Mouse (Mus musculus): ENCODE results near the gene Chchd4. TPM values are rescaled to one million over a fixed set of nuclear protein-coding genes. Genes with fewer than 3 reads are reported as not detected.
A peak's percentile ranks its signal among the peaks of the same experiment; 100 is the strongest.
"Not testable (repeated sequence)": the region's sequence is repeated elsewhere in the genome, so short reads cannot be mapped to it uniquely, and the experiment has no call there.

Chchd4 gene
- polyA plus RNA-seq, 1 experiment from 2014 or later: 34.3 TPM

DNA sequence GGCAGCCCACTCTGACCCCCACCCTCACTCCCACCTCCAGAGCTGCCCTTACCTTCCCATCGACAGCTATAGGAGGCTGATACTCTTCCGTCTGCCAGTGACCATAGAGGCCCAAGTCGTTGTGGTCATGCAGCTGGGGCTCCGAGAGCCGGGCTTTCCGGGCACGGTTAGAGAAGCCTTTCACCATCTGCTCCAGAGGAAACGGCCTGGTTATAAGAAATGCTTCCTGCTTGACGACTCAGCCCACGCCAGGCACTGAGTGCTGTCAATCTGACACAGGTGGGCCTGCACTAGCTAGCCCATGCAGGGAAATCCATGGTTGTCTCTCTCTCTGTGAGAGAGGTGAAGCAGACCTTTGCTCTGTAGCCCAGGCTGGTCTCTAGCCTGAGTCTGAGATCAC is 19.7 kb upstream of the Chchd4 start:
- Histone ChIP-seq H3K9me3 (replicated peaks) (no peaks in the 10 kb centered on the region), H3K36me3 (peaks cover 96% of the 10 kb centered on the region), H3K27ac (replicated peaks) (no peak overlapping the region), H3K4me1 (peaks cover 5% of the 10 kb centered on the region; the same call in 1 of the 2 replicates), H3K4me3 (no peak overlapping the region), H3K27me3 (ENCODE audit: low read depth, poor library complexity, severe bottlenecking) (no peaks in the 10 kb centered on the region)
- DNase-seq (ENCODE audit: low spot score): no peak
- WGBS: 92% methylated on average over 10 of the region's 10 CpGs

DNA sequence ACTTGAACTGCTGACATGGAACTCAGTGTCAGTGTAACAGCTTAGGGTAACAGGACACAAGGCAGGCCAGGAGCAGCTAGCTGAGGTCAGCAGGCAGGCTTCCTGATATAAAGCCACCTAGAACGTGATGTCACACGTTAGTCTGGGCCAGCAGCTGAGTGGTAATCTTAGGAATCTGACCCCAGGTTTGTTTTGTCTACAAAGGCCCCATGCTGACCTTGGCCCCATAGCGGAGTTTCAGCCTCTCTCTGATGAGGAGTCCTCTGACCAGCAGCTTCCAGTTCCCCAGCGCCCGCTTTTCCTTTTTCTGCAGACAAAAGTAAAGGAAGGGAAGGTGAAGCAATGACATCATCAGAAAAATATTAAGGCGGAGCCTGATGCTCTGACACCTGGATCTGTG is 17.7 kb upstream of the Chchd4 start:
- no peak for DNase-seq (ENCODE audit: low spot score)
- H3K4me3 ChIP-seq: no peak overlapping the region
- peaks cover 5% of the 10 kb centered on the region; the same call in 1 of the 2 replicates for H3K4me1 ChIP-seq
- no peaks in the 10 kb centered on the region for H3K27me3 ChIP-seq (ENCODE audit: low read depth, poor library complexity, severe bottlenecking)
- WGBS: 70% methylated on average over 6 of the region's 6 CpGs
- no peak overlapping the region for H3K27ac ChIP-seq (replicated peaks)
- H3K9me3 ChIP-seq (replicated peaks): no peaks in the 10 kb centered on the region
- peaks cover 96% of the 10 kb centered on the region for H3K36me3 ChIP-seq

DNA sequence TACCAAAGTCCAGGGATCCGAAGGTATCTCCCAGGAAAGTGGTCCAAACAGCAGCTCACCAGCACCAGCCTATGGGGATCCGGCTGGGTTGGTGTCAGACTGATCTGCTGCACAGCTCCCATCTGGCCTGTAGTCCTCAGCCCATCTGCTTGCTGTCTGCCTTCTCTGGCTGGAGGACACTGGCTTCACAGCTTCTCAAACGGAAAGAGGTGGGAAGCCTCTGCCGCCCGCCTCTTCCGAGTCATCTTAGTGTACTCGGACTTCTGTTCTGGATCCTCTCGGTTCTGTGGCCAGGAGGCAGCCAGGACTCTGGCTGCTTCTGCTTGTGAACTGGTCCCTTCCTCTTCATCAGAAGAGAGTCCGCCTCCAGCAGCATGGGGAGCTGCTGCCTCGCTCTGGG is 16.5 kb upstream of the Chchd4 start:
- no peak for DNase-seq (ENCODE audit: low spot score)
- Histone ChIP-seq H3K4me3 (no peak overlapping the region), H3K36me3 (peaks cover 96% of the 10 kb centered on the region), H3K27ac (replicated peaks) (no peak overlapping the region), H3K27me3 (ENCODE audit: low read depth, poor library complexity, severe bottlenecking) (no peaks in the 10 kb centered on the region), H3K9me3 (replicated peaks) (no peaks in the 10 kb centered on the region), H3K4me1 (peaks cover 5% of the 10 kb centered on the region; the same call in 1 of the 2 replicates)
- WGBS: 90% methylated on average over 10 of the region's 10 CpGs

DNA sequence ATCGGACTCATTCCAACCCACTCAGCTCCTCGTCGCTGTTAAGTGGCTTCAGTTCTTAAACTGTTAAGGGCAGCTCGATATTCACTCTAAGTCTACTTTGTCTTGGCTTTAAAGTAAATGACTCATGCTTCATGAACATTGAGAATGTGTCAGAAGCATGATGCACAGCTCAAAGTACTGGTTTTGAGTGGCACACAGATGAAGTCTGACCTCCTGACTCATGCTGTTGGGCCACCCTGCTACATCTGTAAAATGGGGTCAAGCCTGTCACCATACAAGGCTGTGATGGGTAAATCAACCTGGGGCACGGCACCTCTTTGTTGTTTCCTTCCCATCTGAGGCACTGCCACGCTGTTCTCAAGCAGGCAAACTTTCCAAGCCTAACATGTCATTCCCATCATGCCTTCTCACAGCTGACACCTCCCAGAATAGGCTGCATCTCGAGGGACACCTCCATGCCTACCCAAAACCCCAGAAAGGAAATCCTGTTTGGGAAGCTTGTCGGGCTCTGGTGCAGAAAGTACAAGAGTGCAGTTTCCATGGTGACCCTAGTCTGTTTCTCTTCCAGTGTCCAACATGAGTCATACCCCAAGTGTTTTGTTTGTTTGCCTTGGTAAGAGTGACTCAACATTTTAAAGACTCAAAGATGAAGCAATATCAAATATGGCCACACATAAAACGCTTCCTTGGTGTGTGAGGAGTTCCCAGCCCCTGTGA is 15.3 kb upstream of the Chchd4 start:
- peaks cover 98% of the 10 kb centered on the region for H3K36me3 ChIP-seq
- 88% methylated on average over 9 of the region's 9 CpGs for whole genome bisulfite sequencing
- H3K9me3 ChIP-seq (replicated peaks): no peaks in the 10 kb centered on the region

DNA sequence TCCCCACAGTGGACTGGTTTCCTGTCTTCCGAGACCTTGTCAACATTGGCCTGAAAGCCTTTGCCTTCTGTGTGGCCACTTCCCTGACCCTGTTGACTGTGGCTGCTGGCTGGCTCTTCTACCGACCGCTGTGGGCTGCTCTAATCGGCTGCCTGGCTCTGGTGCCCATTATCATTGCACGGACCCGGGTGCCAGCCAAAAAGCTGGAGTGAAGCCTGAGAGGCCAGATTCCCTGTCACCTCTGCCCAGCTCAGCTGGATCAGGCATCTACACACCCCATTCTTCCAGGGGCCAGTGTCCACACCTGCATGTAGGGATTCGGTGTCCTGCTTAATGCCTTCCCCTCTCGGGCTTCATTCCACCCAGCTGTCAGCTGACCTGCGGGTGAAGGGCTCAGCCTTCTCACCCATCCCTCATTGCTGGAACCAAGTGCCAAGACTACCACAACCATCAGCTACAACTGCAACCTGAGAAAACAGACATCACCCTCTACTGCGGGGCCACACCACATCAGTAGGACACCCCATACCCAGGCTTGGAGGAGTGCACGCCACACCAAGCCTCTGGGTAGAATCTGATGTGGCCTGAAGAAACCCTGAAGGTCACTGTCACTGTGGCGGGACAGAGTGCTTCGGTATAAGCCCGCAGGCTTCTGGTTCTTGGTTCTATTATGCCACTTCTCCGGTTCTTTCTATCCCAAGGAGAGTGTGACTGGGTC is 13.5 kb upstream of the Chchd4 start:
- DNase-seq (ENCODE audit: low spot score): no peak
- peaks cover 100% of the 10 kb centered on the region for H3K36me3 ChIP-seq
- no peaks in the 10 kb centered on the region for H3K27me3 ChIP-seq (ENCODE audit: low read depth, poor library complexity, severe bottlenecking)
- no peaks in the 10 kb centered on the region for H3K4me1 ChIP-seq
- H3K27ac ChIP-seq (replicated peaks): no peak overlapping the region
- no peak overlapping the region for H3K4me3 ChIP-seq
- 93% methylated on average over 15 of the region's 15 CpGs for WGBS
- no peaks in the 10 kb centered on the region for H3K9me3 ChIP-seq (replicated peaks)

More for the DNA sequence above, 15.3 kb upstream of the Chchd4 start:
- no peak for DNase-seq (ENCODE audit: low spot score)
- no peaks in the 10 kb centered on the region for H3K27me3 ChIP-seq (ENCODE audit: low read depth, poor library complexity, severe bottlenecking)
- peaks cover 5% of the 10 kb centered on the region; the same call in 1 of the 2 replicates for H3K4me1 ChIP-seq
- H3K27ac ChIP-seq (replicated peaks): no peak overlapping the region
- H3K4me3 ChIP-seq: no peak overlapping the region

DNA sequence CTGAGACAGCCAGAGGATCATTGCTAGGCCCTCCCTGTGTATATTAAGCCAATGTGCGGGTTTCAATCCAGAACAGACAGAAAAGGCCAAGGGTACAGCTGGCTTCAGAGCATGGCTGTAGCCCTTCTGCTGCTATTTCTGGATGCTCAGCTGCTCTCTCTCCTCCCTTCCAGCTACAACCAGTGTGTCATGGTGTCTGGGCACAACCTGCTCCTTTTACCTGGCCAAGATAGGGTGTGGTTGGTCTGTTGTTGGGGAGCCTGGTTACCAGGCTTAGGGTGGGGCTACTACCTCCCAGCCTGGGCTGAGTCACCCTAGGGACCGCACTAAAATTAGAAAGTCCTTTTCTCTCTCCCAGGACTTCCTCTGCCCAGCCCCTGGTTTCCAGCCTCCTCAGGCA is 10.0 kb upstream of the Chchd4 start:
- Histone ChIP-seq H3K4me1 (no peaks in the 10 kb centered on the region), H3K9me3 (replicated peaks) (no peaks in the 10 kb centered on the region), H3K4me3 (no peak overlapping the region), H3K36me3 (peaks cover 100% of the 10 kb centered on the region), H3K27ac (replicated peaks) (no peak overlapping the region), H3K27me3 (ENCODE audit: low read depth, poor library complexity, severe bottlenecking) (no peaks in the 10 kb centered on the region)
- DNase-seq (ENCODE audit: low spot score): no peak
- WGBS: 95% methylated on average over 2 of the region's 2 CpGs

DNA sequence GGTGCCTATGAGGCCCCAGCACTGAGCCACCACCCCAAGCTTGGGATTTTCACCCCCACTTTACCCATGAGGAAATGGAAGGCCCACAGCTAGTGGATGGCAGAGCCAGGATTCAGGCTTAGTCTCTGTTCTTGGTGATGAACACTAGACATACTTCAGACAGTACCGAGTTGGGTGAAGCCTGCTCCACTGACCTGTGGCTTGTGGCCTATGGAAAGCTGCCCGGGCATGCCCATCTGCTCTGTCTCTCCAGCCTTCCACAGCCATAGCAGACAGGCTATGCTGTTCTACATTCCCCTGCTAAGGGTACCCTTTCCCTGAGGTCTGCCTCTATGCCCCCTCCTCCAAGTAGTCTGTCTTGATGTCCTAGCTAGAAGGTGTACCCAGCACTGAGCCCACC is 3.2 kb upstream of the Chchd4 start:
- DNase-seq (ENCODE audit: low spot score): no peak
- no peak overlapping the region for H3K27ac ChIP-seq (replicated peaks)
- no peaks in the 10 kb centered on the region for H3K9me3 ChIP-seq (replicated peaks)
- H3K27me3 ChIP-seq (ENCODE audit: low read depth, poor library complexity, severe bottlenecking): no peaks in the 10 kb centered on the region
- H3K36me3 ChIP-seq: peaks cover 64% of the 10 kb centered on the region
- WGBS: 98% methylated on average over 2 of the region's 2 CpGs
- H3K4me1 ChIP-seq: peaks cover 40% of the 10 kb centered on the region
- H3K4me3 ChIP-seq: no peak overlapping the region

DNA sequence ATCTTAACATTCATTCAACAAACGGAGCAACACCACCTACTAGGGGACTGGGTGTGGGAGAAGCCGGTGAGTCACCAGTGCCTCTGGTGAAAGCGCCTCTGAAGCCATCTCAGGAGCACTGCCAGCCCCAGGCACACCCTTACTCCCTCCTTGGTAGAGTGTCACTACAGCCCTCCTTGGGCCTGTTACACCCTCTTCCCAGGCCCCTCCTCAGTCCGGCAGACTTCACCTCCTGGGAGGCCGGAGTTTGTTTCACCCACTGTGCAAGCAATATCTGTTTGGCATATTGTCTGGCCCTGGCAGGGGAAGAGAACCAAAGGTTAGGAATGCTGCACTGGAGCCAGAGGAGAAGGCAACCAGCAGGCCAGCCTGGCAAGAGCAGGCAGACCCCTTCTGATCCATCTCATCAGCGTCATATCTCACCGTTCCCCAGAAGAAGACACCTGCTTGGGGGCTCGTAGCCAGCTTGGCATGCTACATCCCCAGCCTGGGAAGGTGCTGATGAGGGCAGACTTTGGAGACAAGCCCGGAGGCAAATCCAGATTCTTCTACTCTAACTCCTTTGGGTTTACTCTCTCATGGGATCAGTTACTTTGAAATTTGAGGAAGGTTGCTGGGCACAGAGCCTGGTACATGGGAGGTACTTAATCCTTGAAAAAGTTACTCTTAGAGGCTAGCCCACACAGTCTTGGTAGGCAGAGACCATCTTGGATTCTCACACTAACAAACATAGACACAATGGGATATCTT is 1.3 kb upstream of the Chchd4 start:
- Histone ChIP-seq H3K4me1 (peaks cover 41% of the 10 kb centered on the region), H3K9me3 (replicated peaks) (no peaks in the 10 kb centered on the region), H3K27ac (replicated peaks) (peak overlapping the region; percentile 88), H3K4me3 (peak overlapping the region; percentile 90), H3K36me3 (peaks cover 57% of the 10 kb centered on the region), H3K27me3 (ENCODE audit: low read depth, poor library complexity, severe bottlenecking) (no peaks in the 10 kb centered on the region)
- WGBS: 66% methylated on average over 9 of the region's 9 CpGs
- no peak for DNase-seq (ENCODE audit: low spot score)

DNA sequence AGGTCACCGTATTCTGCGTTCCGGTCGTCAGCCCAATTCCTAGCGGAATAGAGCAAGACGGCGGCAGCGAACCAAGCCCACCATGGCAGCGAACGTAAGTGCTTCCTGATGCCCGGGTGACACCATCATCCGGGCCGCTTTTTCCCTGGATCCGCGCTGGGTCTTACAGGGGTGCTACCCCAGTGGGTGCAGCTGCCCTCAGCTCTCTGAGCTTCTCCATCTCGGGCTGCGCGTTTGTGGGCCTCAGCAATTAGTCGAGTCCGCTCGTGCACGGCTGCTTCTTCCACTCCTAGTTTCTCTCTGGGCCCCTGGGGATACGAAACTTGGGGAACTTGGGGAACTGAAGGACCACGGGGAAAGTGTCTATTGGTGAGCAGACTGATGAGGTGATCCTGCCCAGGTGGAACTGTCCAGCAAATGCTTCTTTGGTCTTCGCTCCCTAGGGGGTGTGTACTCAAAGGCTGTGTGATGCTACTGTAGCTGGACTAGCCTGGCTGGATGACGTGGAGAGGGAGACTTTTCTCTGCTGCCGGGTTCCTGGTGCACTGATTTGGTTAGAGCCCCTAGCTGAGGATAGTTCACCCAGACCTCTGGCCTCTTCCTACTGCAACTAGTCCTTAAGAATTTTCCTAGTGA is 577 bp upstream of the Chchd4 start:
- DNase-seq (ENCODE audit: low spot score): no peak
- Histone ChIP-seq H3K9me3 (replicated peaks) (no peaks in the 10 kb centered on the region), H3K27me3 (ENCODE audit: low read depth, poor library complexity, severe bottlenecking) (no peaks in the 10 kb centered on the region), H3K4me1 (peaks cover 41% of the 10 kb centered on the region), H3K4me3 (peak overlapping the region; percentile 90), H3K36me3 (peaks cover 55% of the 10 kb centered on the region), H3K27ac (replicated peaks) (peak overlapping the region; percentile 88)
- under 1% methylated on average over 27 of the region's 27 CpGs for WGBS

DNA sequence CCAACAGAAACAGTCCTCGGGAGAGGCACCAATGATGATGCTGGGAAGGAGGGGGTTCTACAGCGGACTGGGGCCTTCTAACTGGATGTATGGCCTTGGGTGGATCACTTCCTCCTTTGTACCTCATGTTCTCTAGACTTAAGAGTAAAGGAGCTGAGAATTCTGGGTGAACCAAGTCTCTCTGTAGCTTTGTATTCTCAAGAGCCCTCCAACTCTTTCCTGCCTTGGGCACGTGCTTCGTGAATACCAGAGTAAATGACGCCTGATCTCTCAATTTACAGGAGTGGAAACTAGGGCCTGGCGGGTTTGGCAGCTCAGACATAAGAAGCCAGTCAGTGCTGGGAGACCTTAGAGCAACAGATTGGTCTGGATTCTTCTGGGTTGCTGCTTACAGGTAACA is 1.0 kb downstream of the Chchd4 start:
- WGBS: 34% methylated on average over 6 of the region's 6 CpGs
- peak; percentile 22 for DNase-seq (ENCODE audit: low spot score)
- peaks cover 54% of the 10 kb centered on the region for H3K36me3 ChIP-seq

DNA sequence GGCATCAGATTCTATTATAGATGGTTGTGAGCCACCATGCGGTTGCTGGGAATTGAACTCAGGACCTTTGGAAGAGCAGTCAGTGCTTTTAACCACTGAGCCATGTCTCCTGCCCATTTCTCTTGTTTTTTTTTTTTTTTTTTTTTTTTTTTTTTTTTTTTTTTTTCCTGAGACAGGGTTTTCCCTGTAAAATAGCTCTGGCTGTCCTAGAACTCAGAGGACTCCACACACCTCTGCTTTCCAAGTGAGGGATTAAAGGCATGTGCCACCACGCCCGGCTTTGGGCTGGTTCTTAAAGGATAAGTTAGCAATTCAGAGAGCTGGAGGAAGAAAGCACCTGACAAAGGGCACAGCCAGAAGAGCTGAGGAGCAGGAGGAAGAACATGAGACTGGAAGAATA is 1.9 kb downstream of the Chchd4 start:
- Histone ChIP-seq H3K4me1 (peaks cover 37% of the 10 kb centered on the region), H3K4me3 (peak overlapping the region; percentile 90; the same call in 1 of the 2 replicates), H3K36me3 (peaks cover 54% of the 10 kb centered on the region)
- not testable (repeated sequence) for H3K27ac ChIP-seq (replicated peaks); DNase-seq (ENCODE audit: low spot score); H3K27me3 ChIP-seq (ENCODE audit: low read depth, poor library complexity, severe bottlenecking); H3K9me3 ChIP-seq (replicated peaks)
- 92% methylated on average over 3 of the region's 3 CpGs for WGBS

More for the DNA sequence above, 1.0 kb downstream of the Chchd4 start:
- Histone ChIP-seq H3K4me3 (peak overlapping the region; percentile 90), H3K4me1 (peaks cover 41% of the 10 kb centered on the region), H3K27me3 (ENCODE audit: low read depth, poor library complexity, severe bottlenecking) (no peaks in the 10 kb centered on the region), H3K9me3 (replicated peaks) (no peaks in the 10 kb centered on the region), H3K27ac (replicated peaks) (peak overlapping the region; percentile 88)

DNA sequence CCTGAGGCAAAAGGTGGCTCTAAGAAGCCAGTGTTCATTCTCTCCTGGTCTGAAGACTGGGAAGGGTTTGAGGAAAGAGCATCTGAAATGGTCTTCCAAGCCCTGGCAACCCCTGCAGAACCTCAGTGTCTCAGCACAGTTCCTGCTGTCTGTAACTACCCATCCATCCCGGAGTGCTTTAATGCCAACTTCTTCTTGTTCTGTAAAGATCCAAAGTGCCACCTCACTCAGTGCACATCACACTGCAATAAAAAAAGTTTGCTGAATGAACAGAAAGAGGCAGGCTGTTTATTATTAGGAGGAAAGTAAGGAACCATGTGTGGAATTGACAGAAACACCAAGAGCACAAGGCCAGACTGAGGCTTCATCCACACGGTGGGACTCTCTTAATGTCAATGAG is 2.6 kb downstream of the Chchd4 start:
- 91% methylated on average over 2 of the region's 2 CpGs for WGBS
- H3K27me3 ChIP-seq (ENCODE audit: low read depth, poor library complexity, severe bottlenecking): no peaks in the 10 kb centered on the region
- peaks cover 54% of the 10 kb centered on the region for H3K36me3 ChIP-seq

More for the DNA sequence above, 2.6 kb downstream of the Chchd4 start:
- Histone ChIP-seq H3K4me1 (peaks cover 33% of the 10 kb centered on the region), H3K9me3 (replicated peaks) (no peaks in the 10 kb centered on the region), H3K27ac (replicated peaks) (no peak overlapping the region), H3K4me3 (no peak overlapping the region)
- no peak for DNase-seq (ENCODE audit: low spot score)
